Mouse (Mus musculus): ENCODE results near the gene Tnrc6a.

Gene Tnrc6a

GRCm38 (mm10) chr7:123189762-123190161 lies 66.1 kb downstream of the Tnrc6a start:
- no peak for DNase-seq (ENCODE audit: low spot score in 2 of 2)

- DNase-seq (ENCODE audit: low spot score in 2 of 2): no peak
Observed at GRCm38 (mm10) chr7:123191731-123192130, 68.0 kb downstream of the Tnrc6a start.

- no peak for DNase-seq (ENCODE audit: low spot score in 2 of 2)
Observed at GRCm38 (mm10) chr7:123193201-123193600, 69.5 kb downstream of the Tnrc6a start.

- no peak for DNase-seq (ENCODE audit: low spot score in 2 of 2)
Observed at GRCm38 (mm10) chr7:123194696-123195095, 71.0 kb downstream of the Tnrc6a start.

GRCm38 (mm10) chr7:123196432-123196831 lies 72.7 kb downstream of the Tnrc6a start:
- DNase-seq (ENCODE audit: low spot score in 2 of 2): no peak

- no peak for DNase-seq (ENCODE audit: low spot score in 2 of 2)
Observed at GRCm38 (mm10) chr7:123198695-123199094, 75.0 kb downstream of the Tnrc6a start.

- no peak for DNase-seq (ENCODE audit: low spot score in 2 of 2)
Observed at GRCm38 (mm10) chr7:123199151-123199550, 75.5 kb downstream of the Tnrc6a start.

- DNase-seq (ENCODE audit: low spot score in 2 of 2): no peak
Observed at GRCm38 (mm10) chr7:123199656-123200206, 76.0 kb downstream of the Tnrc6a start.

GRCm38 (mm10) chr7:123200722-123201121 lies 77.0 kb downstream of the Tnrc6a start:
- DNase-seq (ENCODE audit: low spot score in 2 of 2): no peak

- peak; percentile 14 to 42 for DNase-seq (ENCODE audit: low spot score in 2 of 2)
Observed at GRCm38 (mm10) chr7:123205261-123205660, 81.6 kb downstream of the Tnrc6a start.

- no peak for DNase-seq (ENCODE audit: low spot score in 2 of 2)
Observed at GRCm38 (mm10) chr7:123207561-123207960, 83.9 kb downstream of the Tnrc6a start.

GRCm38 (mm10) chr7:123209864-123210263 lies 86.2 kb downstream of the Tnrc6a start:
- no peak for DNase-seq (ENCODE audit: low spot score in 2 of 2)

- DNase-seq (ENCODE audit: low spot score in 2 of 2): no peak
Observed at GRCm38 (mm10) chr7:123211461-123211860, 87.8 kb downstream of the Tnrc6a start.

GRCm38 (mm10) chr7:123212316-123212715 lies 88.6 kb downstream of the Tnrc6a start:
- no peak for DNase-seq (ENCODE audit: low spot score in 2 of 2)

GRCm38 (mm10) chr7:123214365-123215075 lies 90.8 kb downstream of the Tnrc6a start, which contains the start of gene Slc5a11:
TSS of gene Slc5a11 (plus strand) at chr7:123214780.
- no peak for DNase-seq (ENCODE audit: low spot score in 2 of 2)

- no peak for DNase-seq (ENCODE audit: low spot score in 2 of 2)
Observed at GRCm38 (mm10) chr7:123215138-123215537, 91.5 kb downstream of the Tnrc6a start.

- no peak for DNase-seq (ENCODE audit: low spot score in 2 of 2)
Observed at GRCm38 (mm10) chr7:123217448-123218354, 94.0 kb downstream of the Tnrc6a start.

GRCm38 (mm10) chr7:123218620-123219019 lies 94.9 kb downstream of the Tnrc6a start:
- no peak for DNase-seq (ENCODE audit: low spot score in 2 of 2)

- no peak for DNase-seq (ENCODE audit: low spot score in 2 of 2)
Observed at GRCm38 (mm10) chr7:123219781-123220632, 96.3 kb downstream of the Tnrc6a start.

GRCm38 (mm10) chr7:123220633-123220942 lies 96.9 kb downstream of the Tnrc6a start:
- no peak for DNase-seq (ENCODE audit: low spot score in 2 of 2)

- no peak for DNase-seq (ENCODE audit: low spot score in 2 of 2)
Observed at GRCm38 (mm10) chr7:123224076-123224475, 100.4 kb downstream of the Tnrc6a start.

GRCm38 (mm10) chr7:123225159-123225558 lies 101.5 kb downstream of the Tnrc6a start:
- DNase-seq (ENCODE audit: low spot score in 2 of 2): no peak

All from urinary bladder, postnatal 36 days (tissue).